Mouse (Mus musculus) sigmoid colon, adult 10 weeks (tissue): ENCODE results near the gene Cyp2f2. TPM values are rescaled to one million over a fixed set of nuclear protein-coding genes. Genes with fewer than 3 reads are reported as not detected.

Experiments
- polyA plus RNA-seq: library from polyadenylated mRNA; stranded (reverse); fragments of 350-450 nt; fragmentation: Illumina TruSeq; extraction: RNeasy Lipid Tissue Mini Kit (QIAGEN cat#74804); gene quantifications from one replicate; pipeline ENCODE4 v1.2.3, GENCODE M21; 2014; ENCODE audit warnings: low read depth, low replicate concordance

The Cyp2f2 gene
- 3.7 TPM for polyA plus RNA-seq

GRCm38 (mm10) chr7:27119676-27120075 lies at the start of gene Cyp2f2:
Gene Cyp2f2, plus strand, starts transcription at chr7:27119909.

GRCm38 (mm10) chr7:27153205-27153764 lies 33.6 kb downstream of the Cyp2f2 start, which contains the start of gene Cyp2t4:
Gene Cyp2t4, plus strand, starts transcription at chr7:27153714.

GRCm38 (mm10) chr7:27166614-27167474 lies 47.1 kb downstream of the Cyp2f2 start, which contains the start of gene Egln2:
Gene Egln2, minus strand, starts transcription at chr7:27166802.

GRCm38 (mm10) chr7:27178324-27179216 lies 58.9 kb downstream of the Cyp2f2 start, which contains the start of gene Rab4b:
Gene Rab4b, minus strand, starts transcription at chr7:27178896.

GRCm38 (mm10) chr7:27180837-27181695 lies 61.4 kb downstream of the Cyp2f2 start, which contains the start of the genes Gm21983 and Mia:
Gene Gm21983, minus strand, starts transcription at chr7:27181086.
Gene Mia, minus strand, starts transcription at chr7:27181157.

Other genes with a start within 250 kb of the Cyp2f2 start
- not detected for gene Cyp2a22, start 180.5 kb upstream of the Cyp2f2 start, polyA plus RNA-seq
- gene Cyp2a12, start 90.8 kb upstream of the Cyp2f2 start, polyA plus RNA-seq: 0.25 TPM
- gene Cyp2t4, start 33.8 kb downstream of the Cyp2f2 start, polyA plus RNA-seq: not detected
- 7.7 TPM for gene Egln2, start 46.9 kb downstream of the Cyp2f2 start, polyA plus RNA-seq
- gene Rab4b, start 59.0 kb downstream of the Cyp2f2 start, polyA plus RNA-seq: 5.2 TPM
- not detected for gene Gm21983, start 61.2 kb downstream of the Cyp2f2 start, polyA plus RNA-seq
- not detected for gene Mia, start 61.2 kb downstream of the Cyp2f2 start, polyA plus RNA-seq
- 7.2 TPM for gene BC024978, start 75.9 kb downstream of the Cyp2f2 start, polyA plus RNA-seq
- gene Snrpa, start 76.4 kb downstream of the Cyp2f2 start, polyA plus RNA-seq: 4.7 TPM
- gene Itpkc, start 108.8 kb downstream of the Cyp2f2 start, polyA plus RNA-seq: 2.8 TPM
- 0.54 TPM for gene Coq8b, start 113.1 kb downstream of the Cyp2f2 start, polyA plus RNA-seq
- 0.50 TPM for gene Numbl, start 138.5 kb downstream of the Cyp2f2 start, polyA plus RNA-seq
- gene Ltbp4, start 217.8 kb downstream of the Cyp2f2 start, polyA plus RNA-seq: 2.3 TPM
- gene Shkbp1, start 236.1 kb downstream of the Cyp2f2 start, polyA plus RNA-seq: 2.5 TPM
- not detected for gene Gm20479, start 237.5 kb downstream of the Cyp2f2 start, polyA plus RNA-seq